Mouse (Mus musculus): Measurements from ENCODE around the gene Rpl26. TPM values are rescaled to one million over a fixed set of nuclear protein-coding genes. Genes with fewer than 3 reads are reported as not detected.

Gene Rpl26
- 24.0 and 24.7 TPM in 2 replicates for polyA plus RNA-seq (2012; ENCODE audit: low replicate concordance)

DNA sequence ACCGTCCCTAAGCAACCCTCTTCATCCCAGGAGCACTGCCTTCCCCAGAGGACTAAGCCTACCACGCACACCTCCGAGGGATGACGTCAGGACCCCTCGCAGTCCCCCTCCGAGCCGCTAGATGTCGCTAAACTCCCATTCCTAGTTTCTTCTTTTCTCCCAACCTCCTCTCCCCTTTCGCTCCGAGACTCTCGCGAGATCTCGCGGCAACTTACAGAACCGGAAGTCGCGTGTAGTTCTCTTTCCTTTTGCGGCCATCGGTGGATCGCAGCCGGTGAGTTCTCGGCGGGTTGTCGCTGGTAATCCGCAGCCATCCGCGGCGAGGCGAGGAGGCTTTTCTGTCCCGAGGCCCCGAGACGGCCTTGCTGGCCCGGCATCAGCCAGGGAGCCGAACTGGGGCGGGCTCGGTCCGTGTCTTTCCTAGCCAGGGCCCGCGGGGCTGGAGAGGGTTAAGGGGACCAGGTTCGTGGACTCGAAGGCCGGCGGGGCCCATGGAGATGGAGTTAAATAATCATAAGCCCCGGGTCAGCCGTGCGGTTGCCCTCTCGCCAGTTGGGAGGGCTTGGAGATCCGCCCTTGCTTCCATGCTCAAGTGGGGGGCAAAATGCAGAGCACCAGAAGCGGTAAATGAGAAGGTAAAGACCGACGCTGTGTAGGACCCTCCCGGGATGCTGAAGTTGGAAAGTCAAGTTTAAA, at the start of gene Rpl26:
Gene Rpl26, plus strand, starts transcription at position 233 of the 696 bp plus-strand sequence.

GRCm38 (mm10) chr11:68871748-68872147, 29.6 kb upstream of the Rpl26 start, which contains the start of gene Ndel1:
Gene Ndel1 (minus strand): TSS chr11:68871858.

DNA sequence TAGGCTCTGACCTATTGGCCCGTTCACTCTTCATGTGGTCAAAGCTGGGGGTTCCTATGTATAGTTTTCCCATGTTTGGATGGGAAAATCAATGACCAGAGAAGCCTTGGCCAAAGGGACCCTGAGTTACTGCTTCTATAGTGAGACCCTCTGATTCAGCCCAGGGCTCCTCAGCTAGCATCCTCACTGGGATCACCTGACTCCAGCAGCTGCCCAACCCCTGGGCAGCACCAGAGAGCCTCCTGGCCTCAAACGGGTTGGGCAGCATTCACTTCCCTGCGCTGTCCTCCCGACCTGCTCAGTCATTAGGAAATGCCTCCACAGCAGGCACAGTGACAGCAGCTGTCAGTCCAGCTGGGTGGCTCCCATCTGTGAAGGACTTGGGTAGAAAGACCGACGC, 13.1 kb upstream of the Rpl26 start, which contains the start of gene Rnf222:
Gene Rnf222, plus strand, starts transcription at position 301 of the 400 bp plus-strand sequence.

DNA sequence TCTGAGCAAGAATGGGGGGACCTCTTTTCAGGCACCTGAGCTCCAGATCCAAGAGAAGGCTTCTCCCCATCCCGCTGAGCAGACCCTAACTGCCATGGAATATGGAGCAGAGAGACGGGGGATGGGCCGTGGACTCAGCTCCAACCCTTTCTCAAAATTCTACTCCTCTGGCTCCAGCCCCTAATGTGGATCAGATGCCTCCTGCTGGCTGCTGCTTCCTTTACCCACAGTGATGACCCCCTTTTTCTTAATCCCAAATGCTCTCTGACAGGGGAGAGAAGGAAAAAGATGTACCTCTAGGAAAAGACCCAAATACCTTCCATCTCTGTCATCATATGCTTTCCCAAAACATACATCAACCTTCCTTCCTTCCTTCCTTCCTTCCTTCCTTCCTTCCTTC, 25.6 kb downstream of the Rpl26 start, which contains the start of gene Odf4:
Gene Odf4, minus strand, starts transcription at position 101 of the 400 bp plus-strand sequence.

Other genes starting within 250 kb of the Rpl26 start
- gene Myh10, start 210.0 kb upstream of the Rpl26 start, polyA plus RNA-seq (2012; ENCODE audit: low replicate concordance) = 30.1 and 60.1 TPM in 2 replicates
- 50.9 and 83.2 TPM in 2 replicates for gene Ndel1, start 29.7 kb upstream of the Rpl26 start, polyA plus RNA-seq (2012; ENCODE audit: low replicate concordance)
- gene Rnf222, start 13.0 kb upstream of the Rpl26 start, polyA plus RNA-seq (2012; ENCODE audit: low replicate concordance) = 0.11 TPM in 1 of 2 replicates, not detected in the other
- not detected in 2 replicates for gene Odf4, start 25.5 kb downstream of the Rpl26 start, polyA plus RNA-seq (2012; ENCODE audit: low replicate concordance)
- 3.3 and 5.0 TPM in 2 replicates for gene Arhgef15, start 55.9 kb downstream of the Rpl26 start, polyA plus RNA-seq (2012; ENCODE audit: low replicate concordance)
- gene Slc25a35, start 66.5 kb downstream of the Rpl26 start, polyA plus RNA-seq (2012; ENCODE audit: low replicate concordance) = 2.5 and 3.8 TPM in 2 replicates
- gene Rangrf, start 73.6 kb downstream of the Rpl26 start, polyA plus RNA-seq (2012; ENCODE audit: low replicate concordance) = 7.2 and 18.7 TPM in 2 replicates
- 16.5 and 37.1 TPM in 2 replicates for gene Pfas, start 106.9 kb downstream of the Rpl26 start, polyA plus RNA-seq (2012; ENCODE audit: low replicate concordance)
- gene Ctc1, start 114.3 kb downstream of the Rpl26 start, polyA plus RNA-seq (2012; ENCODE audit: low replicate concordance) = 21.6 and 80.9 TPM in 2 replicates
- gene Aurkb, start 144.1 kb downstream of the Rpl26 start, polyA plus RNA-seq (2012; ENCODE audit: low replicate concordance) = 238 and 240 TPM in 2 replicates
- gene Borcs6, start 158.1 kb downstream of the Rpl26 start, polyA plus RNA-seq (2012; ENCODE audit: low replicate concordance) = 21.2 and 47.5 TPM in 2 replicates
- gene Tmem107, start 169.2 kb downstream of the Rpl26 start, polyA plus RNA-seq (2012; ENCODE audit: low replicate concordance) = 75.9 and 115 TPM in 2 replicates
- 88.7 and 137 TPM in 2 replicates for gene Vamp2, start 186.9 kb downstream of the Rpl26 start, polyA plus RNA-seq (2012; ENCODE audit: low replicate concordance)
- gene Per1, start 193.6 kb downstream of the Rpl26 start, polyA plus RNA-seq (2012; ENCODE audit: low replicate concordance) = 33.5 and 34.6 TPM in 2 replicates
- 0.37 TPM in 1 of 2 replicates, not detected in the other for gene Hes7, start 218.8 kb downstream of the Rpl26 start, polyA plus RNA-seq (2012; ENCODE audit: low replicate concordance)
- not detected in 2 replicates for gene 9130213A22Rik, start 221.0 kb downstream of the Rpl26 start, polyA plus RNA-seq (2012; ENCODE audit: low replicate concordance)
- not detected in 2 replicates for gene Aloxe3, start 224.3 kb downstream of the Rpl26 start, polyA plus RNA-seq (2012; ENCODE audit: low replicate concordance)

All from leukemia stem cell, adult 10-12 weeks (primary cell).